Mouse (Mus musculus) C2C12 (cell line): ENCODE measurements around the gene Oasl1. TPM values are rescaled to one million over a fixed set of nuclear protein-coding genes. Genes with fewer than 3 reads are reported as not detected.

Experiments
- H3K27me3 ChIP-seq: one replicate; pipeline ENCODE4 v1.6.1; 2011; ENCODE audit not compliant: control insufficient read depth, insufficient read depth, insufficient read length
- H3K36me3 ChIP-seq: one replicate; pipeline ENCODE4 v1.6.1; 2011; ENCODE audit not compliant: control insufficient read depth, insufficient read depth
- H3K4me3 ChIP-seq: one replicate; pipeline ENCODE4 v1.5.1; 2011; ENCODE audit warnings: mild to moderate bottlenecking, control low read depth; ENCODE audit not compliant: poor library complexity, insufficient read depth, severe bottlenecking
- H3K79me2 ChIP-seq: one replicate; pipeline ENCODE4 v1.6.1; 2011; ENCODE audit not compliant: control insufficient read depth, insufficient read depth
- H3K79me3 ChIP-seq: one replicate; pipeline ENCODE4 v1.6.1; 2011; ENCODE audit warnings: low read depth, control low read depth
- H3ac ChIP-seq: one replicate; pipeline ENCODE3; 2011; ENCODE audit warnings: low read depth; ENCODE audit not compliant: control insufficient read depth, insufficient read length
- CEBPB ChIP-seq: IDR thresholded peaks from one replicate; pipeline ENCODE4 v1.6.1; 2011; ENCODE audit warnings: low read depth, mild to moderate bottlenecking, control low read depth, moderate library complexity
- CTCF ChIP-seq: IDR thresholded peaks from one replicate; pipeline ENCODE4 v1.5.1; 2011; ENCODE audit not compliant: control insufficient read depth, insufficient read depth, insufficient read length
- FOSL1 ChIP-seq: IDR thresholded peaks from one replicate; pipeline ENCODE4 v1.8.0; 2011; ENCODE audit warnings: mild to moderate bottlenecking, low read length; ENCODE audit not compliant: poor library complexity, insufficient read depth, severe bottlenecking
- MAX ChIP-seq: IDR thresholded peaks from one replicate; pipeline ENCODE4 v1.6.1; 2011; ENCODE audit warnings: mild to moderate bottlenecking, control low read depth
- MYOD1 ChIP-seq: IDR thresholded peaks from one replicate; pipeline ENCODE4 v1.6.1; 2011; ENCODE audit warnings: low read depth; ENCODE audit not compliant: control insufficient read depth, insufficient read length
- MYOG ChIP-seq: IDR thresholded peaks from one replicate; pipeline ENCODE4 v1.6.1; 2011; ENCODE audit not compliant: control insufficient read depth, insufficient read length; ENCODE audit errors: extremely low read depth
- USF1 ChIP-seq: IDR thresholded peaks from one replicate; pipeline ENCODE4 v1.6.1; 2011; ENCODE audit warnings: low read depth, mild to moderate bottlenecking, control low read depth, moderate library complexity
- polyA plus RNA-seq: library from polyadenylated mRNA; unstranded; fragments of >200 nt; fragmentation: generic; extraction: Trizol; gene quantifications from one replicate; pipeline ENCODE4 v1.2.1, GENCODE M21; 2012; ENCODE audit warnings: missing spikeins

Oasl1 gene
- polyA plus RNA-seq, 1 experiment: 0.07 TPM

DNA sequence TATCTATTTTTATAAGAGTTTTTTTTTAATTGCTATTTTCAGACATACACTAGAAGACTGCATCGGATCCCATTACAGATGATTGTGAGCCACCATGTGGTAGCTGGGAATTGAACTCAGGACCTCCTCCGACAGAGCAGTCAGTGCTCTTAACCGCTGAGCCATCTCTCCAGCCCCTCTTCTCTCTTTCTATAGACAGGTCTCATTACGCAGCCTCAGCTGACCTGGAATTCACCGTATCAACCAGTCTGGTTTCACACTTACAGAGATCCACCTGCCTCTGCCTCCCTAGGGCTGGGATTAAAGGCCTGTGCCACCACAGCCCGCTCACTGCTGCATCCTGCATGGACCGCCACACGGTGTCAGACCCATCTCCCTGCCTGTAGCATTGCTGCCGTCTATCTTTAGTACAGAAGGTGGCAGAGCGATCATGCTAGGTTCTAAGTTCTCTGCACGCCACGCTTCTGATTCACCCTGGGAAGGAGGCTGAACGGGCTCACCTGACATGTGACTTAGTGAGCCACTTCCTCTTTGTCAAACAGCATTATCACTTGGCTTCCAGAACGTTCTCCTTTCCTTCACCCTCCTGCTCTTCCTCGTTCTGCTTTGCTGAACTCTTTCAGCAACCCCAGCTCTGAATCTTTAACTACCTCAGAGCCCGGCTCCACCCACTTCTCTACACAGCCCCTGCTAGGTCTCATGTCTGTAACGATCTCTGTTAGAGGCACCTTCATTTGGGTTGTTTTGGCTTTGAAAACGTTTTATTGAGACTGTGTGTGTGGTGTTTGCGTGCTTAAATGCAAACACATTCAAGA lies 1.3 kb upstream of the Oasl1 start:
- no peaks in the 10 kb centered on the region for H3K36me3 ChIP-seq
- no peak overlapping the region for H3K4me3 ChIP-seq
- H3K27me3 ChIP-seq: no peaks in the 10 kb centered on the region
- no peak for TF ChIP-seq MYOG
- no peak for TF ChIP-seq USF1
- no peak for TF ChIP-seq CTCF
- TF ChIP-seq CEBPB: no peak
- TF ChIP-seq FOSL1: no peak
- no peak for TF ChIP-seq MAX
- no peak for TF ChIP-seq MYOD1
- H3K79me3 ChIP-seq: no peaks in the 10 kb centered on the region
- H3ac ChIP-seq: no peak overlapping the region
- H3K79me2 ChIP-seq: no peaks in the 10 kb centered on the region

DNA sequence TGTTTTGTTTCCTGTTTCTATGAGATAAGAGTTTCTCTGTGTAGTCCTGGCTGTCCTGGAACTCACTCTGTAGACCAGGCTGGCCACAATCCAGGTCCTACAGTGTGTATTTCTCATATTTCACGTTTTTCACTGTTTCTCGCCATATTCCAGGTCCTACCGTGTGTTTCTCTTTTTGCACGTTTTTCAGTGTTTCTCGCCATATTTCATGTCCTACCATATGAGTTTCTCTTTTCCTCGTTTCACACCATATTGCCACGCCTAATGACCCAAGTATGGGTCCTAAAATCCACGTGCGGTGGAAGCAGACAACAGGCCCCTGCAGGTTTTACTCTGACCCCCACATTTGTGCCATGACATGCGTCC lies 691 bp upstream of the Oasl1 start:
- H3K36me3 ChIP-seq: no peaks in the 10 kb centered on the region
- H3K4me3 ChIP-seq: no peak overlapping the region
- TF ChIP-seq CEBPB: no peak
- no peak for TF ChIP-seq MYOG
- TF ChIP-seq CTCF: no peak
- TF ChIP-seq USF1: no peak
- no peak for TF ChIP-seq MYOD1
- TF ChIP-seq FOSL1: no peak
- TF ChIP-seq MAX: no peak
- no peaks in the 10 kb centered on the region for H3K79me2 ChIP-seq
- no peaks in the 10 kb centered on the region for H3K79me3 ChIP-seq
- no peak overlapping the region for H3ac ChIP-seq
- no peaks in the 10 kb centered on the region for H3K27me3 ChIP-seq

- Histone ChIP-seq H3K4me3 (no peak overlapping the region), H3K79me3 (no peaks in the 10 kb centered on the region), H3K27me3 (no peaks in the 10 kb centered on the region), H3K36me3 (no peaks in the 10 kb centered on the region), H3K79me2 (no peaks in the 10 kb centered on the region), H3ac (no peak overlapping the region)
- TF ChIP-seq FOSL1 (no peak), MAX (no peak), USF1 (no peak), MYOD1 (no peak), CTCF (no peak), CEBPB (no peak), MYOG (no peak)
These were observed 3.2 kb downstream of the Oasl1 start for GRCm38 (mm10) chr5:114926153-114926684.

DNA sequence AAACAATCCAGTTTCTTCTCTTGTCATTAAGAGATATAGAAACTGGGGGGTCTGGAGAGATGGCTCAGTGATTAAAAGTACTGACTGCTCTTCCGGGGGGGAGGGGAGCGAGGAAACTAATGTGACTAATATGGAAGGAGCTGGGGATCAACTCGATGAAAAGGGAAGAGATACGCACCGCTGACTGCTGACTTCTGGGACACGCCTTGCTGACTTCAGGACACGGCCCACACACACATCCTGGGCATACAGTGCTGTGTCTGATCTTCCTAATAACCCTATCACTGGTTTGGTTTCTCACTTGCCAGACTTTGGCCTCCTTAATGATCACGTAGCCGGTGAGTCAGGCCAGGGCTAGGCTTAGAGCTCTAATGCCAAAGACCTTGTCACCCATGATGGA lies 3.7 kb downstream of the Oasl1 start:
- Histone ChIP-seq H3K27me3 (no peaks in the 10 kb centered on the region), H3K79me3 (no peaks in the 10 kb centered on the region), H3K79me2 (no peaks in the 10 kb centered on the region), H3K4me3 (no peak overlapping the region), H3ac (no peak overlapping the region), H3K36me3 (no peaks in the 10 kb centered on the region)
- TF ChIP-seq CEBPB: no peak

GRCm38 (mm10) chr5:114931626-114932025 lies 8.6 kb downstream of the Oasl1 start:
- Histone ChIP-seq H3K4me3 (no peak overlapping the region), H3K36me3 (no peaks in the 10 kb centered on the region), H3K79me3 (no peaks in the 10 kb centered on the region), H3ac (no peak overlapping the region), H3K27me3 (no peaks in the 10 kb centered on the region), H3K79me2 (no peaks in the 10 kb centered on the region)
- TF ChIP-seq CTCF (no peak), MAX (no peak), CEBPB (no peak)

- no peak for TF ChIP-seq MAX
- TF ChIP-seq CTCF: no peak
- no peak for TF ChIP-seq MYOG
- no peak for TF ChIP-seq USF1
- no peak for TF ChIP-seq CEBPB
- TF ChIP-seq FOSL1: no peak
- no peak for TF ChIP-seq MYOD1
- no peak overlapping the region for H3ac ChIP-seq
- no peaks in the 10 kb centered on the region for H3K79me2 ChIP-seq
- no peaks in the 10 kb centered on the region for H3K79me3 ChIP-seq
- no peaks in the 10 kb centered on the region for H3K36me3 ChIP-seq
- no peaks in the 10 kb centered on the region for H3K27me3 ChIP-seq
- H3K4me3 ChIP-seq: no peak overlapping the region
These were observed 10.2 kb downstream of the Oasl1 start for GRCm38 (mm10) chr5:114933206-114933605.
